Mouse (Mus musculus): ENCODE measurements around the gene Tmem33. TPM values are rescaled to one million over a fixed set of nuclear protein-coding genes. Genes with fewer than 3 reads are reported as not detected.

Tmem33 gene
- polyA plus RNA-seq, 1 experiment, result 58.1 TPM

- Histone ChIP-seq H3K27ac (ENCODE audit: control insufficient read depth, insufficient read depth, low read depth, low read length) (no peak overlapping the region), H3K4me3 (ENCODE audit: control insufficient read depth, low read depth, low read length) (no peak overlapping the region), H3K4me1 (ENCODE audit: control insufficient read depth, insufficient read depth, low read length) (no peaks in the 10 kb centered on the region), H3K27me3 (ENCODE audit: control insufficient read depth, insufficient read depth, low read length) (no peaks in the 10 kb centered on the region), H3K36me3 (ENCODE audit: control insufficient read depth, insufficient read depth, low read length) (no peaks in the 10 kb centered on the region; the same call in 1 of the 2 replicates)
- TF ChIP-seq CTCF (IDR thresholded peaks at IDR 0.05; ENCODE audit: control insufficient read depth, insufficient read depth, insufficient replicate concordance, low read depth, low read length), result no peak
- no peak for TF ChIP-seq POLR2A (IDR thresholded peaks at IDR 0.05; ENCODE audit: control insufficient read depth, low read depth, low read length)
Observed at GRCm38 (mm10) chr5:67295029-67295428, 34.7 kb downstream of the Tmem33 start.

GRCm38 (mm10) chr5:67295682-67296081 lies 35.3 kb downstream of the Tmem33 start:
- Histone ChIP-seq H3K4me3 (ENCODE audit: control insufficient read depth, low read depth, low read length) (no peak overlapping the region), H3K27ac (ENCODE audit: control insufficient read depth, insufficient read depth, low read depth, low read length) (no peak overlapping the region), H3K36me3 (ENCODE audit: control insufficient read depth, insufficient read depth, low read length) (no peaks in the 10 kb centered on the region; the same call in 1 of the 2 replicates), H3K4me1 (ENCODE audit: control insufficient read depth, insufficient read depth, low read length) (no peaks in the 10 kb centered on the region), H3K27me3 (ENCODE audit: control insufficient read depth, insufficient read depth, low read length) (no peaks in the 10 kb centered on the region)
- TF ChIP-seq POLR2A (IDR thresholded peaks at IDR 0.05; ENCODE audit: control insufficient read depth, low read depth, low read length) (no peak), CTCF (IDR thresholded peaks at IDR 0.05; ENCODE audit: control insufficient read depth, insufficient read depth, insufficient replicate concordance, low read depth, low read length) (no peak)

GRCm38 (mm10) chr5:67296171-67296570 lies 35.8 kb downstream of the Tmem33 start:
- H3K4me3 ChIP-seq (ENCODE audit: control insufficient read depth, low read depth, low read length), result no peak overlapping the region
- H3K36me3 ChIP-seq (ENCODE audit: control insufficient read depth, insufficient read depth, low read length), result no peaks in the 10 kb centered on the region; the same call in 1 of the 2 replicates
- H3K27ac ChIP-seq (ENCODE audit: control insufficient read depth, insufficient read depth, low read depth, low read length), result no peak overlapping the region
- H3K4me1 ChIP-seq (ENCODE audit: control insufficient read depth, insufficient read depth, low read length), result no peaks in the 10 kb centered on the region
- H3K27me3 ChIP-seq (ENCODE audit: control insufficient read depth, insufficient read depth, low read length), result no peaks in the 10 kb centered on the region
- TF ChIP-seq POLR2A (IDR thresholded peaks at IDR 0.05; ENCODE audit: control insufficient read depth, low read depth, low read length), result no peak
- TF ChIP-seq CTCF (IDR thresholded peaks at IDR 0.05; ENCODE audit: control insufficient read depth, insufficient read depth, insufficient replicate concordance, low read depth, low read length), result no peak

DNA sequence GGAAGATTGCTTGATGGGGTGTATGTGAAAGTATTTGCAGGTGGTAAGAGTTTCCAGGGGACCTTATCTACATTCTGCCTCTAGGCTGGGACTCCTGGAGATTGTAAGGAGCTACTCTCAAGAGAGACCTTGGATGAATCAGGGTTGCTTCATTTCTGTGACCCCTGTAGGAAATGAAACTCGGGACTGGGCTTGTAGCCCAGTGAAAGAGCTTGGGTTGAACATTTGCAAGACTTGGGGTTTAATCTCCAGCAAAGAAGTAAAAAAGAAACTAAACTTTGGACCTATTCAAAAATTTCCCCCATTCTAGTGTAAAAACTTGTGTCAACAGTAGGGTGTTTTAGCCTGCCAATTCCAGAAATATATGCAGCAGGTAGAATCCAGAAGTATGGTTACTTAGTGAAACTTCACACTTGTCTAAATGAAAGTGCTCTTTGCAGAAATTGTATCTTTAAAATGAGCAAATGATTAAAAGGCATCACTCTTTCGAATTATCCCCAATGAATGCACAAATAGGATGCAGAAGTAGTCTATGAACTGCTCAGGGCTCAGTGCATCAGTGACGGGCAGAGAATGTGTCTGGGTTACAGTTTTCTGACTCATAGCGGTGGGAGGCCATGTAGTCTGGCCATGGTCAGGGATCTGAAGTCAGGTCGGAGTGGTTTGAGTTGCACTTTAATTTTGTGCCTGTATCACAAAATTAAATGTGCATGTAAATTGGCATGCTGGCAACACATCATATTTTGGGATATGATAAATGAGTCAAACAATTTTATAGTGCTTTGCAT lies 36.9 kb downstream of the Tmem33 start:
- Histone ChIP-seq H3K36me3 (ENCODE audit: control insufficient read depth, insufficient read depth, low read length) (no peaks in the 10 kb centered on the region; the same call in 1 of the 2 replicates), H3K27me3 (ENCODE audit: control insufficient read depth, insufficient read depth, low read length) (no peaks in the 10 kb centered on the region), H3K27ac (ENCODE audit: control insufficient read depth, insufficient read depth, low read depth, low read length) (no peak overlapping the region), H3K4me3 (ENCODE audit: control insufficient read depth, low read depth, low read length) (no peak overlapping the region), H3K4me1 (ENCODE audit: control insufficient read depth, insufficient read depth, low read length) (no peaks in the 10 kb centered on the region)
- TF ChIP-seq POLR2A (IDR thresholded peaks at IDR 0.05; ENCODE audit: control insufficient read depth, low read depth, low read length) (no peak), CTCF (IDR thresholded peaks at IDR 0.05; ENCODE audit: control insufficient read depth, insufficient read depth, insufficient replicate concordance, low read depth, low read length) (no peak)

- TF ChIP-seq POLR2A (IDR thresholded peaks at IDR 0.05; ENCODE audit: control insufficient read depth, low read depth, low read length) (no peak), CTCF (IDR thresholded peaks at IDR 0.05; ENCODE audit: control insufficient read depth, insufficient read depth, insufficient replicate concordance, low read depth, low read length) (no peak)
- Histone ChIP-seq H3K27me3 (ENCODE audit: control insufficient read depth, insufficient read depth, low read length) (no peaks in the 10 kb centered on the region), H3K27ac (ENCODE audit: control insufficient read depth, insufficient read depth, low read depth, low read length) (no peak overlapping the region), H3K4me3 (ENCODE audit: control insufficient read depth, low read depth, low read length) (no peak overlapping the region), H3K36me3 (ENCODE audit: control insufficient read depth, insufficient read depth, low read length) (no peaks in the 10 kb centered on the region), H3K4me1 (ENCODE audit: control insufficient read depth, insufficient read depth, low read length) (no peaks in the 10 kb centered on the region)
Observed at GRCm38 (mm10) chr5:67299847-67300412, 39.6 kb downstream of the Tmem33 start.

GRCm38 (mm10) chr5:67300926-67301597 lies 40.7 kb downstream of the Tmem33 start:
- no peak overlapping the region for H3K27ac ChIP-seq (ENCODE audit: control insufficient read depth, insufficient read depth, low read depth, low read length)
- no peaks in the 10 kb centered on the region for H3K4me1 ChIP-seq (ENCODE audit: control insufficient read depth, insufficient read depth, low read length)
- no peak overlapping the region for H3K4me3 ChIP-seq (ENCODE audit: control insufficient read depth, low read depth, low read length)
- no peaks in the 10 kb centered on the region for H3K36me3 ChIP-seq (ENCODE audit: control insufficient read depth, insufficient read depth, low read length)
- no peak for TF ChIP-seq POLR2A (IDR thresholded peaks at IDR 0.05; ENCODE audit: control insufficient read depth, low read depth, low read length)
- H3K27me3 ChIP-seq (ENCODE audit: control insufficient read depth, insufficient read depth, low read length), result no peaks in the 10 kb centered on the region

- no peaks in the 10 kb centered on the region for H3K27me3 ChIP-seq (ENCODE audit: control insufficient read depth, insufficient read depth, low read length)
- H3K27ac ChIP-seq (ENCODE audit: control insufficient read depth, insufficient read depth, low read depth, low read length), result no peak overlapping the region
- H3K4me3 ChIP-seq (ENCODE audit: control insufficient read depth, low read depth, low read length), result no peak overlapping the region
- H3K4me1 ChIP-seq (ENCODE audit: control insufficient read depth, insufficient read depth, low read length), result no peaks in the 10 kb centered on the region
- no peaks in the 10 kb centered on the region for H3K36me3 ChIP-seq (ENCODE audit: control insufficient read depth, insufficient read depth, low read length)
- no peak for TF ChIP-seq CTCF (IDR thresholded peaks at IDR 0.05; ENCODE audit: control insufficient read depth, insufficient read depth, insufficient replicate concordance, low read depth, low read length)
- no peak for TF ChIP-seq POLR2A (IDR thresholded peaks at IDR 0.05; ENCODE audit: control insufficient read depth, low read depth, low read length)
Observed at GRCm38 (mm10) chr5:67301722-67302331, 41.5 kb downstream of the Tmem33 start.

Measured in testis, adult 2 months (tissue).